Mouse (Mus musculus) myocyte (in vitro differentiated cells): Measurements from ENCODE around the gene Per1.
A peak's percentile ranks its signal among the peaks of the same experiment; 100 is the strongest.

Experiments used
- CEBPB ChIP-seq: IDR thresholded peaks from 2 replicates; pipeline ENCODE4 v1.6.1; 2011; ENCODE audit warnings: mild to moderate bottlenecking, moderate library complexity; ENCODE audit not compliant: poor library complexity, insufficient read depth, severe bottlenecking
- E2F4 ChIP-seq: IDR thresholded peaks from one replicate; pipeline ENCODE4 v1.6.1; 2011; ENCODE audit warnings: mild to moderate bottlenecking, control low read depth, moderate library complexity; ENCODE audit not compliant: insufficient read depth
- POLR2A ChIP-seq: IDR thresholded peaks from one replicate; pipeline ENCODE4 v1.6.1; 2011; ENCODE audit warnings: low read depth, mild to moderate bottlenecking, control low read depth, moderate library complexity; ENCODE audit not compliant: insufficient read length
- POLR2AphosphoS2 ChIP-seq: IDR thresholded peaks from one replicate; pipeline ENCODE4 v1.6.1; 2011; ENCODE audit warnings: low read depth, control low read depth; ENCODE audit not compliant: insufficient read length
- USF1 ChIP-seq: IDR thresholded peaks from one replicate; pipeline ENCODE4 v1.6.1; 2011; ENCODE audit warnings: low read depth, mild to moderate bottlenecking, control low read depth, moderate library complexity

DNA sequence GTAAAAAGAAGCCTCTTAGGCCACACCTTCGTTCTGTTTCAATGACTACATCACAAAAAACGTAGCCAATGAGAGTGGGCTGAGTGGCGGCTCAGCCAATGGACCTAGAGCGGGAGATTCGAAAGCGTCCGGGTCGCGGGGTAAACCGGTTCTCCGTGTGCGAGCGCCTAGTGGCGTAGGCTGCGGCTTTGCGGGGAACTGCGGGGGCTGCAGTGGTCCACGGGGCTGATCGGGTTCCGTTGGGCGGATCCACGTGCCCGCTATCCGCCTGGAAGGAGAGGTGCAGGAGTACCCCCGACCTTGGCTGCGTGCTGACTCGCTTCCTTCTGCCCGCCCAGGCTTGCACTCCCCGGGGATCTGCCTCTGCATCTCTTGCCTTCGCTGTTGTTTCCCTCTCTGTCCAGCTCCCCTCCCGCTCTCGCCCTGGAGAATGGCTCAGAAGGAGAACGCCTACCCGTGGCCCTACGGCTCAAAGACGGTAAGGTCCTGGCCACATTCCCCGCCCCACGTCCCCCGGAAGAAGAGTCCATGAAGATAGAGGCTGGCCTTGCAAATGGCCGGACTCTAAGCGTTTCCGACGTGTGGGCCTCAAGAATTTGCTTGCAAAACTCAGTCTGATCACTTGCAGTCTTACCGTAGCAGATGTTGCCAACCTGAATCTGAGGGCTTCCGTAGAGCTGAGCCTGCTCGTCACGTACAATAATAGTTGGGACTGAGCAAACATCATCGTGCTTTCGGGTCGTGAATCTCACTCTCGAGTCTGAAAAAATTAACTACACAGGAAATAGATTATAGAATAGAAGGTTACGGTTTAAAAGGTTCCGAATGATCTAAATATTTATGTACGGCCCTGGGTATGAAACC, 49.3 kb upstream of the Per1 start, which contains the start of gene Aurkb:
- TF ChIP-seq POLR2A (peak; percentile 62), CEBPB (no peak), USF1 (no peak), E2F4 (peak; percentile 98), POLR2AphosphoS2 (peak; percentile 80)
